Mouse (Mus musculus) limb, embryonic 14.5 days (tissue): ENCODE data around the gene Phlda3. TPM values are rescaled to one million over a fixed set of nuclear protein-coding genes. Genes with fewer than 3 reads are reported as not detected.

Source experiments
- ATAC-seq: fragments of 200-750 bp; cut with Nextera tagmentation; 2 replicates; pipeline ENCODE4 v1.8.0; 2017; ENCODE audit warnings: low read depth, moderate number of reproducible peaks, moderate TSS enrichment; ENCODE audit not compliant: low FRiP score
- DNase-seq: peaks from one replicate; pipeline ENCODE4 v3.0.0-alpha.2; 2015; ENCODE audit warnings: low spot score
- H3K27ac ChIP-seq: fragments of 300-500 bp; sonication (generic); replicated peaks from 2 replicates; pipeline ENCODE4 v1.5.1; 2014; ENCODE audit warnings: low read depth, mild to moderate bottlenecking, low read length, moderate library complexity, mixed read lengths
- H3K27me3 ChIP-seq: fragments of 300-500 bp; sonication (generic); 2 replicates; pipeline ENCODE4 v1.6.1; 2014; ENCODE audit warnings: low read length, mixed read lengths; ENCODE audit not compliant: control insufficient read depth, insufficient read depth
- H3K36me3 ChIP-seq: fragments of 300-500 bp; sonication (generic); 2 replicates; pipeline ENCODE4 v1.6.1; 2014; ENCODE audit warnings: mild to moderate bottlenecking, low read length, moderate library complexity, mixed read lengths; ENCODE audit not compliant: control insufficient read depth, insufficient read depth
- H3K4me1 ChIP-seq: fragments of 300-500 bp; sonication (generic); 2 replicates; pipeline ENCODE4 v1.6.1; 2014; ENCODE audit warnings: antibody characterized with exemption, low read length, mixed read lengths; ENCODE audit not compliant: control insufficient read depth, insufficient read depth
- H3K4me2 ChIP-seq: fragments of 300-500 bp; sonication (generic); replicated peaks from 2 replicates; pipeline ENCODE4 v1.6.1; 2014; ENCODE audit warnings: low read depth, mild to moderate bottlenecking, low read length, moderate library complexity; ENCODE audit not compliant: severe bottlenecking
- H3K4me3 ChIP-seq: fragments of 300-500 bp; sonication (generic); replicated peaks from 2 replicates; pipeline ENCODE4 v1.5.1; 2014; ENCODE audit warnings: low read length
- H3K9ac ChIP-seq: fragments of 300-500 bp; sonication (generic); 2 replicates; pipeline ENCODE4 v1.6.1; 2014; ENCODE audit warnings: mild to moderate bottlenecking, low read depth, low read length, moderate library complexity; ENCODE audit not compliant: severe bottlenecking
- H3K9me3 ChIP-seq: fragments of 300-500 bp; sonication (generic); 2 replicates; pipeline ENCODE4 v1.6.1; 2016; ENCODE audit warnings: low read length; ENCODE audit not compliant: control insufficient read depth
- POLR2A ChIP-seq: fragments of 200-500 bp; IDR thresholded peaks from 2 replicates; pipeline ENCODE4 v1.8.0; 2012; ENCODE audit warnings: inconsistent platforms, mild to moderate bottlenecking, moderate library complexity, borderline replicate concordance; ENCODE audit not compliant: insufficient read depth, insufficient read length; ENCODE audit errors: extremely low read depth
- WGBS: fragments of 180-500 bp; shearing (Covaris S2); extraction: QIAGEN DNeasy Blood & Tissue Kit; methylation state at CpG from one replicate; pipeline ENCODE4 v1.1.7; 2014; 5-methylcytosine and 5-hydroxymethylcytosine counted together
- polyA plus RNA-seq, 2 experiments: library from polyadenylated mRNA; depleted of rRNA in 1 of 2; stranded (reverse) in 1 of 2; unstranded in 1 of 2; fragments of >200 nt; fragmentation: Nextera tagmentation in 1 of 2; extraction: Ambion mirVana in 1 of 2; gene quantifications; 2 replicates each; pipeline versions ENCODE4 v1.2.1 to v1.2.3; 2012 to 2014

The Phlda3 gene
- polyA plus RNA-seq (2012; rRNA removed) (60.6 and 69.1 TPM in 2 replicates), polyA plus RNA-seq (2014; fragmentation: Nextera tagmentation; extraction: Ambion mirVana) (85.1 and 87.4 TPM in 2 replicates)

DNA sequence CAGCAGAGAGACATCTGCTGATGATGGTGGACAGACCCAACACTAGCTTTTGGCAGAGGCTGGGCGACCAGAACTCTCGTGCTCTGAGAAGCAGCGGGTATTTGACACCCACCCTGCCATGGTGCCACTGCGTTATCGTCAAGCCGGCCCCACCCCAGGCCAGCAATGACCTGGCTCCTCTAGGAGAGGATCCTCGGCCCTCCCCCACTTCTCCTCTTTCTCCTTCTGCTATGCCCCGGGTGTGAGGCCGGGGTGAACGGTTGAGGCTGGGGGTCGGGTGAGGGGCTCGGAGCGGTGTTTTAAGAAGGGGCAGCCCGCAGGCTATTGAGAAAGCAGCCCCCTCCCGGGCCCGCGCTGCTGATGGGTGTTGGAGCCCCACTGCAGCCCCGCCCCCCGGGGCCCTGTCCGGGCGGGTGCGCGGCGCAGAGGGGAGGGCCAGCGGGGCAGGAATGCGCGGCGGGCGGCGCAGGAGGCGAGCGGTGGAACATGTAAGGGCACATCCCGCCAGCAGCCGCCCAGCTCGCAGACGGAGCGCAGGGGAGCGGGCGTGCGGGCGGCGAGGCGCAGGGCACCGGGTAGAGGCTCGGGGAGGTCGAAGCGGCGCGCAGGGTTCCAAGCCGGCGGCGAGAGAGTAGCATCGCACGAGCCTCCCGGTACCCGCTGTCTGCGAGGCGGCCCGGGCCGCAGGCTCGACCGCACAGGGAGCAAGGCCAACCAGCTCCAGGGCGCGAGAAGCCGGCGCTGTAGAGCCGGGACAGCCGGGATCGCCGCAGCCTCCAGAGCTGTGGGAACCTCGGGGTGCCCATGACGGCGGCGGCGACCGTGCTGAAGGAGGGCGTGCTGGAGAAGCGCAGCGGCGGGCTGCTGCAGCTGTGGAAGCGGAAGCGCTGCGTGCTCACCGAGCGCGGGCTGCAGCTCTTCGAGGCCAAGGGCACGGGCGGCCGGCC lies at the start of gene Phlda3:
Gene Phlda3 (plus strand): TSS at position 475 of the 947 bp plus-strand sequence.
- 0 out of 2 replicates have a peak, but pooled peaks have one; percentile 61 for TF ChIP-seq POLR2A
- peak within 1 kb of the TSS; percentile 89 for H3K9ac ChIP-seq
- H3K36me3 ChIP-seq = peaks cover 25% of the 10 kb centered on the region
- no peaks in the 10 kb centered on the region for H3K9me3 ChIP-seq
- H3K4me2 ChIP-seq = peak within 1 kb of the TSS; percentile 91
- peak; percentile 87 for ATAC-seq
- H3K27ac ChIP-seq = peak within 1 kb of the TSS; percentile 88
- WGBS = 1% methylated on average over 52 of the region's 90 CpGs
- peak within 1 kb of the TSS; percentile 78 for H3K4me3 ChIP-seq
- no peaks in the 10 kb centered on the region for H3K27me3 ChIP-seq
- peak; percentile 74 for DNase-seq
- peaks cover 26% of the 10 kb centered on the region for H3K4me1 ChIP-seq

DNA sequence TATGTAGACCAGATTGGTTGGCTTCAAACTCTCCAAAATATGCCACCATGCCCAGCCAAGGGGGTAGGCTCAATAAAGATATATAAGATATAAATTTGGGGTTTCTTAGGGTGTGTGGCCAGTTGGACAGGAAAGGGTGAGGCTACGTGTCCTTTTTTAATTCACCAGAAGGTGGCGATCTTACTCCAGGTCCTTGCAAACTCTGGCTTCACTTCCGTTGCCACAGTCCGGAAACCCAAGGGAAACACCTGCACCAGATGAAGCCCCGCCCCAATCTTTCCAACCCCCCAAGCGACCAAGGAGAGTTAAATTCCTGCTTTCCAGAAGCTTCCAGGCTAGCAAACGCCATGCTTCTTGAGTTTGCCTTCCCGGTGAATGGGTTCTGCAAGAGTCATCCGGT lies 46.4 kb upstream of the Phlda3 start:
- H3K9me3 ChIP-seq = no peaks in the 10 kb centered on the region
- no peak overlapping the region for H3K9ac ChIP-seq
- TF ChIP-seq POLR2A = no peak
- DNase-seq (peak; percentile 85), ATAC-seq (peak; percentile 75)
- no peaks in the 10 kb centered on the region for H3K36me3 ChIP-seq
- H3K27me3 ChIP-seq = no peaks in the 10 kb centered on the region
- 20% methylated on average over 9 of the region's 9 CpGs for whole genome bisulfite sequencing
- H3K27ac ChIP-seq = no peak overlapping the region
- no peak overlapping the region; the same call in 1 of the 2 replicates for H3K4me2 ChIP-seq
- no peaks in the 10 kb centered on the region for H3K4me1 ChIP-seq
- H3K4me3 ChIP-seq = no peak overlapping the region

DNA sequence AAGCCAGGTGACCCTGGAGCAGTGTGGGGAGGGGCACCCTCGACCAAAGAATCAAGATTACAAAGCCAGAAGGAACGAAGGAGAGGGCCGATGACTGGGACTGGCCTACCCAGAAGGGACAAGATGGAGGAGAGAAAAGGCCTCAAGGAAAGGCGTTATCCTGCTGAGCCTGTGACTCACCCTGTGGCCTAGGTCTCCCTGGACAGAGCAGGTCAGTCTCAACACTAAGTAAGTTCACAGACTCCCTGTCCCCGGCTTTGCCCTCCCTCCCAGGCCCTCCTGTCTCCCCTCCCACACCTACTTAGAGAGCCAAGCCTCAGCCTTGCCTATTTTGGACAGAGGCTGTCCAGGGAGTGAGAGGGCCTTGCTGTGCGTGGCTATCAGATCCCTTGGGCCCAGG lies 45.9 kb upstream of the Phlda3 start, which contains the start of gene Csrp1:
Gene Csrp1 (plus strand): TSS at position 79 of the 400 bp plus-strand sequence.
- H3K27me3 ChIP-seq = no peaks in the 10 kb centered on the region
- no peak within 1 kb of the TSS; the same call in 1 of the 2 replicates for H3K4me2 ChIP-seq
- H3K9ac ChIP-seq = no peak within 1 kb of the TSS
- H3K36me3 ChIP-seq = no peaks in the 10 kb centered on the region
- no peak within 1 kb of the TSS for H3K27ac ChIP-seq
- no peak for TF ChIP-seq POLR2A
- 72% methylated on average over 6 of the region's 6 CpGs for whole genome bisulfite sequencing
- H3K9me3 ChIP-seq = no peaks in the 10 kb centered on the region
- no peak within 1 kb of the TSS for H3K4me3 ChIP-seq
- no peak for ATAC-seq
- no peaks in the 10 kb centered on the region for H3K4me1 ChIP-seq
- DNase-seq = no peak

DNA sequence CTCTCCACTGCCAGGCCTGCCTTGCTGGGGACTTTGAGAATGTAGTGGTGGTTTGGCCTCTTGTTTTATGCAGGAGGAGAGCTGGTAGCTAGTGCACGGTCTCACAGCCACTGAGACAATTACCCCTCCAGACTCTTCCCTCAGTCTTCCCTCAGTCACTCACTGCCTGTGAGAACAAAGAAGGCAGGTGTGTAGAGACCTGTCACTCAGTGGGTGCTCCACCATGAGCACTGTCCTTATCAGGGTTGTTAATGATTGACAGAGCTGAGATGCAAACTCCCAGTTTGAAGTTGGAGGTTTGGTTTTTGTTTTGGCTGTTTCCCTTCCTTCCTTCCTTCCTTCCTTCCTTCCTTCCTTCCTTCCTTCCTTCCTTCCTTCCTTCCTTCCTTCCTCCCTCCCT lies 42.9 kb upstream of the Phlda3 start:
- H3K9me3 ChIP-seq = no peaks in the 10 kb centered on the region
- 63% methylated on average over 1 of the region's 1 CpGs for WGBS
- no peaks in the 10 kb centered on the region for H3K27me3 ChIP-seq
- DNase-seq (no peak), ATAC-seq (no peak)
- no peak overlapping the region for H3K27ac ChIP-seq
- H3K4me2 ChIP-seq = no peak overlapping the region
- no peak overlapping the region for H3K9ac ChIP-seq
- H3K36me3 ChIP-seq = no peaks in the 10 kb centered on the region
- no peak for TF ChIP-seq POLR2A
- H3K4me3 ChIP-seq = no peak overlapping the region
- no peaks in the 10 kb centered on the region for H3K4me1 ChIP-seq

DNA sequence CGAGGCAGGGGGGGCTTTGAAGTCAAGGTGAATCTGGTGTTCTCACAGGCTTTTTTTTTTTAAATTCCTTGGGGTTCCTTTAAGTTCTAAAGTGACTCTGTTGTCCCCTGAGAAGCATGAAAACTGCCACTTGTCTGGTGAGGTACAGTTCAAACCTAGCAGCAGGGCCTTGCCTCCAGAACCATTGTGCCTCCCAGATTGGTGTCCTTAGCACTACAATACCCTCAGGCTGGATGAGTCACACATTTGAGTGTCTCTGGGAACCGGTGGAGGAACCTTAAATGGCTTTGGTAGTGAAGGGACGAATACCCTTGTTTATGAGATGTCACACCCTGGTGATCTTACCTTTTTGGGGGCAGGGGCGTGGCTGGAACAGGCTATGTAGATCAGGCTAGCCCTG lies 41.8 kb upstream of the Phlda3 start:
- DNase-seq (no peak), ATAC-seq (no peak)
- Histone ChIP-seq H3K9ac (no peak overlapping the region), H3K4me2 (no peak overlapping the region), H3K4me3 (no peak overlapping the region), H3K27ac (no peak overlapping the region), H3K9me3 (no peaks in the 10 kb centered on the region), H3K36me3 (no peaks in the 10 kb centered on the region), H3K4me1 (no peaks in the 10 kb centered on the region), H3K27me3 (no peaks in the 10 kb centered on the region)
- no peak for TF ChIP-seq POLR2A
- 54% methylated on average over 4 of the region's 4 CpGs for WGBS
